Mouse (Mus musculus): ENCODE data around the gene Them5.

GRCm38 (mm10) chr3:94360812-94361211, 18.9 kb downstream of the Them5 start:
- peak; percentile 63 for TF ChIP-seq CTCF (conservative IDR thresholded peaks at IDR 0.05; ENCODE audit: insufficient read depth, insufficient read length, low read depth, low read length)
- TF ChIP-seq POLR2A (IDR thresholded peaks at IDR 0.05; ENCODE audit: low read depth, low read length) = no peak
